Mouse (Mus musculus) B cell, adult 67 days (primary cell): Measurements from ENCODE around the gene Arpc4. TPM values are rescaled to one million over a fixed set of nuclear protein-coding genes. Genes with fewer than 3 reads are reported as not detected.

Experiments used
- total RNA-seq, 2 experiments: library from RNA; stranded (reverse); gene quantifications; 4 replicates each; pipeline ENCODE4 v1.2.4; 2023

The Arpc4 gene
- total RNA-seq: 100 to 1,000 TPM; 262 to 268 TPM

GRCm38 (mm10) chr6:113377496-113378385, at the start of gene Arpc4, which contains the start of gene Tada3:
TSS of gene Arpc4 (plus strand) at chr6:113378115.
TSS of gene Tada3 (minus strand) at chr6:113377883.

DNA sequence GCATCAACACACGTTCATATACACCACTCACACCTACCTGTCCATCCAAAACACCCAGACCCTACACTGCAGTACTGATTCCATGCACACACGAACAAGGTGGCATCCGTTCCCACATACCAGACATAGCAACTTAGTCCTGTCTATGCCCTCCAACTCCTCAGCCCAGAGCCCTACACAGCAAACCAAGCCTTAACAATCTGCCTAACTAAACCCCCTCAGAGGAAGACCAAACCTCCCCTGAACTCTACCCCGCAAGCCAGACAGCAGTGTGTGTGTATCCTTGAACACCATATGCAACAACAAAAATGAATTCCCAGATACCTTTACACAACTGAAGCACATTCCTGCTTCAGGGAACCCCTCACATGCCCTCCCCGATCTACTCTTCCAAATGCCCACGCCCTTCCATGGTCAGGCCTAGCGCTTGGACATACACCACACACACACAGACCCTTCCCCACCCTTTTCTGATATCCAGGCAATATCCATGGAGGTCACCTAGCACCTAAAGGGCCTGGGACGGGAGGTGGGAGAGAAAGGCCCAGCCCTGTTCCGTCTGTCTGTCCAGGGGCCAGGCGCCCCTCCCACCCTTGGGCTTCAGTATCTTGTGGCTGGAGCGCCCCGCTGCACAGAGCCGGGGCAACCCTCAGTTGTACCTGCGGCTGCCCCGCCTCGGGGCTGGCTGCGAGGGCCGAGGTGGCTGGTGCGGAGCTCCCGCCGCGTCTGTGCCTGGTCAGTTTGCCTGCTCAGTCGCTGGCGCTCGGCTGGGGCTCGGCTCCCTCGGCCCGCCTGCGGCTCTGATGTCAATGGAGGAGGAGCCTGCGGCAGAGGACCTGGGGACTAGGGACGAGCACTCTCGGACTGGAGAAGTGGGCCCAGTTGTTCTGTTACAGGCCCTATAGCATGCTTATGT, 34.5 kb upstream of the Arpc4 start, which contains the start of gene Camk1:
Camk1 (minus strand) TSS at position 808 of the 916 bp plus-strand sequence.

DNA sequence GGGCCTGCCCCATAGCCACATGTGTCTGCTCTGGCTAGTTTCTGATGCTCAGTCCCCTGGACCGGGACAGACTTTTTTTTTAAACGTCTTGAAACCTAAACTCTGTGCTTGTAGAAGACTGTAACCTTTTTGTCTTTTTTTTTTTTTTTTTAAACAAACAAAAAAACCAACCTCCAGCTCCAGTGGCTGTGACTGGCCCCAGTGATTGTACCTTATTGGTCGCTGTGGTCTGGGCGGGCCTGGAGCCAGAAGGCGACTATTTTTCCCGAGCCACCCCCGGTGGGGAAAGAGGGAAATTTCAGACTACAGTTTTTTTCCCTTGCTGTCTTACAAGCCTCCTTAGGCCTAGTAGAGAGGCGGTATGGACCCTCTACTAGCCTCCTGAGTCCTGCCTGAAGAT, 11.0 kb downstream of the Arpc4 start, which contains the start of gene Ttll3:
Ttll3 (plus strand) TSS at position 301 of the 400 bp plus-strand sequence.

GRCm38 (mm10) chr6:113419199-113419587, 41.3 kb downstream of the Arpc4 start, which contains the start of gene Rpusd3:
TSS of gene Rpusd3 (minus strand) at chr6:113419340.

GRCm38 (mm10) chr6:113435664-113436205, 57.8 kb downstream of the Arpc4 start, which contains the start of gene Cidec:
TSS of gene Cidec (minus strand) at chr6:113435760.

Other genes with a start within 250 kb of the Arpc4 start
- 1 to 10 TPM; 1.8 to 2.5 TPM for gene Lhfpl4, start 182.7 kb upstream of the Arpc4 start, total RNA-seq
- gene Mtmr14, start 140.3 kb upstream of the Arpc4 start, total RNA-seq: 10 to 100 TPM; 54.7 to 59.5 TPM
- 1 to 10 TPM; 2.4 to 3.3 TPM for gene Cpne9, start 95.8 kb upstream of the Arpc4 start, total RNA-seq
- gene Brpf1, start 71.0 kb upstream of the Arpc4 start, total RNA-seq: 10 to 100 TPM; 69.4 to 82.0 TPM
- 10 to 100 TPM; 12.7 to 18.1 TPM for gene Ogg1, start 51.1 kb upstream of the Arpc4 start, total RNA-seq
- under 1 TPM in 1 of 2 experiments, not detected in 1; 0.92 TPM for gene Camk1, start 34.1 kb upstream of the Arpc4 start, total RNA-seq
- gene Tada3, start 232 bp upstream of the Arpc4 start, total RNA-seq: 10 to 100 TPM; 26.7 to 30.5 TPM
- gene Ttll3, start 11.1 kb downstream of the Arpc4 start, total RNA-seq: 10 to 100 TPM; 44.8 to 59.3 TPM
- 10 to 100 TPM; 15.3 to 17.0 TPM for gene Rpusd3, start 41.2 kb downstream of the Arpc4 start, total RNA-seq
- not detected for gene Cidec, start 57.6 kb downstream of the Arpc4 start, total RNA-seq
- 10 to 100 TPM; 18.3 to 23.0 TPM for gene Jagn1, start 64.5 kb downstream of the Arpc4 start, total RNA-seq
- not detected for gene Il17re, start 80.4 kb downstream of the Arpc4 start, total RNA-seq
- under 1 TPM in 1 of 2 experiments, not detected in 1; 0.42 TPM for gene Il17rc, start 93.3 kb downstream of the Arpc4 start, total RNA-seq
- gene Creld1, start 105.2 kb downstream of the Arpc4 start, total RNA-seq: 10 to 100 TPM; 19.6 to 20.8 TPM
- under 1 TPM; 0.32 to 0.47 TPM for gene Prrt3, start 123.8 kb downstream of the Arpc4 start, total RNA-seq
- gene Emc3, start 153.5 kb downstream of the Arpc4 start, total RNA-seq: 10 to 100 TPM; 76.8 to 77.6 TPM
- gene Fancd2, start 153.6 kb downstream of the Arpc4 start, total RNA-seq: 1 to 10 TPM in 1 of 2 experiments, under 1 TPM in 1; 0.80 to 1.7 TPM
- gene Fancd2os, start 222.6 kb downstream of the Arpc4 start, total RNA-seq: not detected
- gene Brk1, start 226.7 kb downstream of the Arpc4 start, total RNA-seq: 100 to 1,000 TPM; 117 to 135 TPM
- gene Vhl, start 245.8 kb downstream of the Arpc4 start, total RNA-seq: 10 to 100 TPM; 27.2 to 34.6 TPM